Mouse (Mus musculus) MEL (cell line): ENCODE measurements around the gene Ccser1. TPM values are rescaled to one million over a fixed set of nuclear protein-coding genes. Genes with fewer than 3 reads are reported as not detected.

Source experiments
- DNase-seq: peaks from one replicate; pipeline ENCODE4 v3.0.0; 2011; ENCODE audit warnings: low read depth, low spot score
- H3K27ac ChIP-seq: 2 replicates; pipeline ENCODE4 v1.5.1; 2012; ENCODE audit warnings: low read depth, mild to moderate bottlenecking, control low read depth, low read length, moderate library complexity; ENCODE audit not compliant: control insufficient read depth
- H3K27me3 ChIP-seq, 2 experiments: fragments of 150-350 bp in 1 of 2; sonication (generic) in 1 of 2; 2 replicates each; pipeline ENCODE4 v1.6.1; 2012; ENCODE audit warnings: low read length in 2 of 2, mild to moderate bottlenecking in 2 of 2, improper control_type of control experiment in 1 of 2, moderate library complexity in 1 of 2; ENCODE audit not compliant: insufficient read depth in 2 of 2, control insufficient read depth in 1 of 2
- H3K36me3 ChIP-seq, 2 experiments: 2 replicates each; pipeline ENCODE4 v1.6.1; 2012 to 2014; ENCODE audit warnings: low read length in 2 of 2, improper control_type of control experiment in 1 of 2, inconsistent platforms in 1 of 2, mild to moderate bottlenecking in 1 of 2; ENCODE audit not compliant: insufficient read depth in 2 of 2, control insufficient read depth in 1 of 2
- H3K4me1 ChIP-seq, 2 experiments: fragments of 150-350 bp in 1 of 2; sonication (generic) in 1 of 2; 2 replicates each; pipeline ENCODE4 v1.6.1; 2012; ENCODE audit warnings: low read length in 2 of 2, improper control_type of control experiment in 1 of 2, mild to moderate bottlenecking in 1 of 2; ENCODE audit not compliant: insufficient read depth in 2 of 2, control insufficient read depth in 1 of 2
- H3K4me3 ChIP-seq, 2 experiments: fragments of 150-350 bp in 1 of 2; sonication (generic) in 1 of 2; 2 replicates each; pipeline ENCODE4 v1.5.1; 2012; ENCODE audit warnings: low read depth in 2 of 2, low read length in 2 of 2, mild to moderate bottlenecking in 2 of 2, moderate library complexity in 2 of 2, control low read depth in 1 of 2, improper control_type of control experiment in 1 of 2; ENCODE audit not compliant: control insufficient read depth in 1 of 2, insufficient read depth in 1 of 2
- H3K79me2 ChIP-seq: 2 replicates; pipeline ENCODE4 v1.6.1; 2012; ENCODE audit warnings: mild to moderate bottlenecking, low read length, moderate library complexity; ENCODE audit not compliant: control insufficient read depth, poor library complexity, insufficient read depth
- H3K9ac ChIP-seq: 2 replicates; pipeline ENCODE4 v1.6.1; 2012; ENCODE audit warnings: low read depth, mild to moderate bottlenecking, control low read depth, low read length, moderate library complexity; ENCODE audit not compliant: control insufficient read depth, poor library complexity, severe bottlenecking
- H3K9me3 ChIP-seq: fragments of 150-350 bp; sonication (generic); replicated peaks from 2 replicates; pipeline ENCODE4 v1.6.1; 2012; ENCODE audit warnings: mild to moderate bottlenecking, low read length, improper control_type of control experiment, moderate library complexity; ENCODE audit not compliant: insufficient read depth
- CHD1 ChIP-seq: IDR thresholded peaks from 2 replicates; pipeline ENCODE4 v1.6.1; 2012; ENCODE audit warnings: low read depth, mild to moderate bottlenecking, inconsistent platforms, low read length, improper control_type of control experiment
- CHD2 ChIP-seq: IDR thresholded peaks from 2 replicates; pipeline ENCODE4 v1.6.1; 2011; ENCODE audit warnings: low read length, improper control_type of control experiment
- E2F4 ChIP-seq: IDR thresholded peaks from 2 replicates; pipeline ENCODE4 v1.6.1; 2011; ENCODE audit warnings: low read depth, low read length, improper control_type of control experiment, borderline replicate concordance
- HCFC1 ChIP-seq: IDR thresholded peaks from 2 replicates; pipeline ENCODE4 v1.6.1; 2012; ENCODE audit warnings: low read depth, mild to moderate bottlenecking, inconsistent platforms, low read length, improper control_type of control experiment, moderate library complexity
- MAFK ChIP-seq: IDR thresholded peaks from 2 replicates; pipeline ENCODE4 v1.6.1; 2011; ENCODE audit warnings: low read depth, mild to moderate bottlenecking, low read length, improper control_type of control experiment, borderline replicate concordance
- MEF2A ChIP-seq: IDR thresholded peaks from 2 replicates; pipeline ENCODE4 v1.6.1; 2014; ENCODE audit warnings: low read depth, mild to moderate bottlenecking, inconsistent platforms, low read length, improper control_type of control experiment; ENCODE audit not compliant: poor library complexity, insufficient replicate concordance, severe bottlenecking; ENCODE audit errors: extremely low read depth
- MYB ChIP-seq: IDR thresholded peaks from 2 replicates; pipeline ENCODE4 v1.6.1; 2011; ENCODE audit warnings: mild to moderate bottlenecking, low read depth, low read length, improper control_type of control experiment
- MYC ChIP-seq: IDR thresholded peaks from 2 replicates; pipeline ENCODE4 v1.6.1; 2011; ENCODE audit warnings: low read depth, mild to moderate bottlenecking, low read length, improper control_type of control experiment, moderate library complexity
- NELFE ChIP-seq: IDR thresholded peaks from 2 replicates; pipeline ENCODE4 v1.6.1; 2011; ENCODE audit warnings: low read depth, low read length, improper control_type of control experiment
- NRF1 ChIP-seq: IDR thresholded peaks from 2 replicates; pipeline ENCODE4 v1.6.1; 2014; ENCODE audit warnings: low read depth, mild to moderate bottlenecking, inconsistent platforms, low read length, improper control_type of control experiment, moderate library complexity; ENCODE audit not compliant: poor library complexity, insufficient read depth, severe bottlenecking
- RCOR1 ChIP-seq: IDR thresholded peaks from 2 replicates; pipeline ENCODE4 v1.6.1; 2012; ENCODE audit warnings: low read depth, mild to moderate bottlenecking, inconsistent platforms, low read length, improper control_type of control experiment
- TBP ChIP-seq: IDR thresholded peaks from 2 replicates; pipeline ENCODE4 v1.8.0; 2011; ENCODE audit warnings: low read depth, low read length, improper control_type of control experiment
- TCF12 ChIP-seq: IDR thresholded peaks from 2 replicates; pipeline ENCODE4 v1.6.1; 2014; ENCODE audit warnings: low read depth, mild to moderate bottlenecking, inconsistent platforms, low read length, improper control_type of control experiment, moderate library complexity
- USF1 ChIP-seq: IDR thresholded peaks from 2 replicates; pipeline ENCODE4 v1.6.1; 2014; ENCODE audit warnings: low read depth, mild to moderate bottlenecking, inconsistent platforms, low read length, improper control_type of control experiment, moderate library complexity
- USF2 ChIP-seq, 2 experiments: IDR thresholded peaks; 2 replicates each; pipeline ENCODE4 v1.6.1; 2011 to 2012; ENCODE audit warnings: improper control_type of control experiment in 2 of 2, low read length in 2 of 2, borderline replicate concordance in 1 of 2, inconsistent platforms in 1 of 2, low read depth in 1 of 2, mild to moderate bottlenecking in 1 of 2; ENCODE audit not compliant: insufficient read depth in 1 of 2
- ZC3H11A ChIP-seq: IDR thresholded peaks from 2 replicates; pipeline ENCODE4 v1.6.1; 2012; ENCODE audit warnings: low read depth, mild to moderate bottlenecking, inconsistent platforms, low read length, improper control_type of control experiment
- ZKSCAN1 ChIP-seq: IDR thresholded peaks from 2 replicates; pipeline ENCODE4 v1.6.1; 2012; ENCODE audit warnings: low read depth, mild to moderate bottlenecking, inconsistent platforms, low read length, improper control_type of control experiment, moderate library complexity
- ZMIZ1 ChIP-seq: IDR thresholded peaks from 2 replicates; pipeline ENCODE4 v1.6.1; 2012; ENCODE audit warnings: low read depth, mild to moderate bottlenecking, inconsistent platforms, low read length, improper control_type of control experiment, moderate library complexity
- polyA plus RNA-seq, 2 experiments: library from polyadenylated mRNA; stranded (reverse) in 1 of 2; unstranded in 1 of 2; fragments of >175 nt in 1 of 2; fragments of >200 nt in 1 of 2; gene quantifications; 2 replicates each; pipeline versions ENCODE4 v1.2.1 to v1.2.4; 2012; ENCODE audit warnings: low replicate concordance in 2 of 2, low read depth in 1 of 2; ENCODE audit not compliant: insufficient read length in 2 of 2, insufficient read depth in 1 of 2, missing spikeins in 1 of 2
- total RNA-seq: library from RNA; depleted of rRNA; stranded (reverse); fragments of 300-350 nt; gene quantifications from 2 replicates; pipeline ENCODE4 v1.2.3, GENCODE M21; 2012

Gene Ccser1
- total and polyA plus RNA-seq, 3 experiments = not detected

DNA sequence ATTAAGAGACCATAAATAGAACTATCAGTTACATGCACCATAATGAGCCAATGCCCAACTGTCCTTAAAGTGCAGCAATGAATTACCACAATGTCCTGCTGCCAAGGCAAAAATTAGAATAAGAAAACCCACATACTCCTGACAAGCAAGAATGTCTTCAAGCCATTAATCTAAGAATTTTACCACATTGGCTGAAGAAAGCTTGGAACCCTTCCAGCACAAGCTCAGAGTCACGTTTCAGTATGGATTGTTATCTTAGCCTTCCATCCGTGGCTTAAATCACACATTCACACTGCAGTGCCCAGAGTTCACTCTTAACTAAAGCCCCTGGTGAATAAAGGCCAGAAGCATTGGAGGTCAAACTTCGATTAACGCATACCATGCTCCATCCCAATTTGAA is 115.4 kb downstream of the Ccser1 start:
- Histone ChIP-seq H3K27ac (no peak overlapping the region), H3K9ac (no peak overlapping the region), H3K27me3 (no peaks in the 10 kb centered on the region), H3K4me3 (no peak overlapping the region), H3K9me3 (no peaks in the 10 kb centered on the region), H3K4me1 (no peaks in the 10 kb centered on the region), H3K79me2 (no peaks in the 10 kb centered on the region), H3K36me3 (no peaks in the 10 kb centered on the region)
- TF ChIP-seq MYC = no peak
- TF ChIP-seq HCFC1 = no peak
- no peak for TF ChIP-seq RCOR1
- DNase-seq = no peak

DNA sequence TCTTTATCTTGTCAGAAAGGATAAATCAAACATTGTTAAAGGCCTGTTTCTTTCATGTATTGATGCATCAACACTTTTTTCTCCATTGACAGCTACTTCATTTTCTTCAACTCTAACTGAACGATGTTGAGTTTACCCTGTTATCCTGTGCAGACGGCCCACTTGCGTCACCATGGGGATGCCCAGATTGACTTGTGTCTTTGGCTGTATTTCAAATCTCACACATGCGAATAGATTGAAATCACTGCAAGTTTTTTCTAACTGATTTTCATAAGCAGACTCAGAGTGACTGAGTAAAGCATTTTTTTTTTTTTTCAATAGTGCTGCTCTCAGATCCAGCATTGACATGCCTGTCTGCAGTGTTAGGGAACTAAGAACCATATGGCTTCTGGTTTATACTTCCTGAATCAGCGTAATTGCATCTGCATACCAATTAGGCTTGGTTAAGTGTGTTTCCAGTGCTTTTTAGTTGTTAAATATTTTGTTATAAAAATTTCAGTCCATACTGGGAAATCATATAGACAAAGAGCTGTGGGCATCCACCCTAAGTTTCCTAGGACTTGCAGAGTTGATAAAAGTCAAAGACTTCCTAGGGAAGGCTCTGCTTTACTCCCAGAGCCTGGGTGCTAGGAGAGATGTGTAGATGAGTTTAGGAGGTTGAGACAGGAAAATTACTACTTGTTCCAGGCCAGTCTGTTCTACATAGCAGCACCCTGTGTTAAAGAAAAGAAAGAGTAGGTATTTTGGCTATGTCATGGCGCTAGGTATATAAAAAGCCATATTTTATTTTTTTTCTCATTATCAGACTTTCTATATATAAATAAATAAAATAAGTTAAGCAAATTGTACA is 116.3 kb downstream of the Ccser1 start:
- Histone ChIP-seq H3K79me2 (no peaks in the 10 kb centered on the region), H3K4me1 (no peaks in the 10 kb centered on the region), H3K9ac (no peak overlapping the region), H3K4me3 (no peak overlapping the region), H3K36me3 (no peaks in the 10 kb centered on the region), H3K27ac (no peak overlapping the region), H3K27me3 (no peaks in the 10 kb centered on the region), H3K9me3 (no peaks in the 10 kb centered on the region)
- no peak for DNase-seq
- TF ChIP-seq HCFC1 (no peak), ZKSCAN1 (no peak), TBP (no peak), MYB (no peak), ZMIZ1 (no peak), E2F4 (no peak), CHD2 (no peak), CHD1 (no peak)

DNA sequence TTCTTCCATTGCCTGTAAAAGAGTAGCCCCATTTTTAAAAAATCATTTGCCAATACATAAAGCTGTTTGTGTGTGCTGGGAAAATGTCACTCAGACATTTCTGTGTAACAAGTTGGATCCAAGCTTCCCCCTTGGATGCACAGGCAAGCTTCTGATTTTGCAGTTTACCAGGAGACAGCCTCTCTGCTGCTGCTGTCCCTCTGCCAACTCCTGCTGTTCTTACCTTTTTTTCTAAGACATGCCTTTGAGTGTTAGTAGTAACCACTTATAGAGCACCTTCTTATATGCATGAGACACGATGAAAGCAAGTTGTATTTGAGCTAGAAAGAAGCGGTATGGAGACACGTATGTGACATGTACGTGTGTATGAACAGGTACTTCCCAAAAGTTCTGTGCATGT is 120.3 kb downstream of the Ccser1 start:
- Histone ChIP-seq H3K79me2 (no peaks in the 10 kb centered on the region), H3K4me3 (no peak overlapping the region), H3K27ac (no peak overlapping the region), H3K36me3 (no peaks in the 10 kb centered on the region), H3K27me3 (no peaks in the 10 kb centered on the region), H3K9me3 (no peaks in the 10 kb centered on the region), H3K9ac (no peak overlapping the region), H3K4me1 (no peaks in the 10 kb centered on the region)
- DNase-seq = no peak
- no peak for TF ChIP-seq HCFC1
- no peak for TF ChIP-seq RCOR1
- TF ChIP-seq NRF1 = no peak
- TF ChIP-seq USF1 = no peak
- no peak for TF ChIP-seq USF2 (IDR thresholded peaks at IDR 0.05; ENCODE audit: borderline replicate concordance in 1 of 2, insufficient read depth in 1 of 2, low read depth in 1 of 2, low read length in 2 of 2)
- TF ChIP-seq NELFE = no peak
- TF ChIP-seq CHD1 = no peak
- no peak for TF ChIP-seq MEF2A
- no peak for TF ChIP-seq ZC3H11A
- TF ChIP-seq MAFK = no peak
- TF ChIP-seq CHD2 = no peak
- TF ChIP-seq TCF12 = no peak
